Mouse (Mus musculus) erythroblast, embryonic 14.5 days (primary cell): ENCODE results near the gene Arhgdib. TPM values are rescaled to one million over a fixed set of nuclear protein-coding genes. Genes with fewer than 3 reads are reported as not detected.

Experiments
- H3K27me3 ChIP-seq: 2 replicates; pipeline ENCODE4 v1.6.1; 2012; ENCODE audit warnings: inconsistent platforms; ENCODE audit not compliant: control insufficient read depth
- H3K36me3 ChIP-seq: 2 replicates; pipeline ENCODE4 v1.6.1; 2012; ENCODE audit warnings: mild to moderate bottlenecking, inconsistent platforms; ENCODE audit not compliant: control insufficient read depth
- H3K4me1 ChIP-seq: 2 replicates; pipeline ENCODE4 v1.6.1; 2012; ENCODE audit warnings: inconsistent platforms; ENCODE audit not compliant: control insufficient read depth
- H3K4me3 ChIP-seq: replicated peaks from 2 replicates; pipeline ENCODE3; 2012; ENCODE audit warnings: moderate library complexity, mild to moderate bottlenecking, inconsistent platforms
- H3K9me3 ChIP-seq: 2 replicates; pipeline ENCODE4 v1.6.1; 2012; ENCODE audit warnings: low read length, inconsistent platforms, mixed read lengths; ENCODE audit not compliant: control insufficient read depth
- GATA1 ChIP-seq: IDR thresholded peaks from 2 replicates; pipeline ENCODE4 v1.6.1; 2012; ENCODE audit warnings: low read length, inconsistent platforms, mixed read lengths
- TAL1 ChIP-seq: IDR thresholded peaks from 3 replicates; pipeline ENCODE4 v1.6.1; 2012; ENCODE audit warnings: low read length, inconsistent platforms, mixed read lengths
- polyA plus RNA-seq: library from polyadenylated mRNA; stranded (reverse); fragments of >175 nt; gene quantifications from 2 replicates; pipeline ENCODE4 v1.2.3, GENCODE M21; 2012

The Arhgdib gene
- polyA plus RNA-seq, 1 experiment = 0.49 TPM

DNA sequence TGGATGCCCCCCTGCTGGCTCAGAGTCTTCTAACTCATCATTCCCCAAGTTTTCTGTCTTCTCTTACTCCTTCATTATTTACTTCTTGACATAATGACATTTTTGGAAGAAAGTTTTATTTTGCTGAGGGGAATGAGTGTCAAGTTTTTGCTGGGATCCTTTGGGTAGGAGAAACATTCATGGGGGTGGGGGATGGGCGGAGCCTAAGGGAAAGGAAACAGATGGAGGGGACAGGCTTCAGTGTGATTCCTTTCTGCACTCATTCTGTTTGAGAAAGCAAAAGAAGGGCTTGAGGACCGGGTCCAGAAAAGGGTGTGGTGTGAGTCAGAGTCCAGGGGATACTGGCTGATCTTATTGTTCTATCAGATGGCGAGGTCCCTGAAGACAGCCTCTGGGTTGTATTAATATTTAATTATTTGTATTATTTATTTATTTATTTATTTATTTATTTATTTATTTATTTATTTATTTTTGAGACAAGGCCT, 58.2 kb downstream of the Arhgdib start:
- H3K4me3 ChIP-seq = no peak overlapping the region
- TF ChIP-seq TAL1 (no peak), GATA1 (no peak)
- H3K36me3 ChIP-seq = no peaks in the 10 kb centered on the region
- H3K4me1 ChIP-seq = no peaks in the 10 kb centered on the region
- no peaks in the 10 kb centered on the region for H3K9me3 ChIP-seq
- H3K27me3 ChIP-seq = no peaks in the 10 kb centered on the region

DNA sequence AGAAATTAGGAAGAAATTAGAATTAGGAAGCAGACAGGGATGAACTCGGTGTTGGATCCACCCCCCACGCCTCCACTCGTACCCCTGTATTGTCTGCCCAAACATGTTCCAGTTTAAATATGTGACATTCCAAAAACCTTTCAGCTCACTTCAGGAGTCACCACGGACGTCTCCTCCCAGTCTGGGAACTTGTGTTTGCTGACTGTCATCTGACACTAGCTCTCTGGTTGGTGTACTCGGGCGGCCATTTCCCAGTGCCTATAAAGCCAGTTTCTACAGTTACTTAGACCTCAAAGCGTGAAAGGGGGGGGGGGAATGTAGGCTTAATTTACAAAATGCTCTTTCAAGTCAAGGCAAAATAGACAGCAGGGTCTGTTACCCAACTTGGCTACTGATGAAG, 60.0 kb downstream of the Arhgdib start:
- Histone ChIP-seq H3K4me3 (no peak overlapping the region), H3K36me3 (no peaks in the 10 kb centered on the region), H3K4me1 (no peaks in the 10 kb centered on the region), H3K27me3 (no peaks in the 10 kb centered on the region), H3K9me3 (no peaks in the 10 kb centered on the region)
- TF ChIP-seq GATA1 = no peak
- no peak for TF ChIP-seq TAL1

DNA sequence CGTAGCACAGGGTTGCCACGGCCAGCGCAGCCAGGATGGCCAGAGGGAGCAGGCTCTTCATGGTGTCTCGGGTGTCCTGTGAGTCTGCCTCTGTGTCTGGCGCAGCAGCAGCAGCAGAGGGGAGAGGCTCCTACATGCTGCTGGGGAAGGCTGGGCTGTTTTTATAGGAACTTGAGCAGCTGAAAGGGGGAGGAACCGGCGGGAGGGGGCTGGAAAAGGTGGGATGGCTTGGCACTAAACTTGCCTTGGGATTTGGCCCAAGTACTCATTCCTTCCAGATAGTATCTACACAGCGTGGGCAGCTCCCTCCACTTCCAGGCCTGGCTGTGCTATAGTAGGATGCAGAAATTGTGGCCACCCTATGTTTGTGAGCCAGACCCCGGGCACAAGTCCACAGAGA, 66.0 kb downstream of the Arhgdib start, which contains the start of gene Mgp:
TSS of gene Mgp (minus strand) at position 154 of the 400 bp plus-strand sequence.
- no peaks in the 10 kb centered on the region for H3K9me3 ChIP-seq
- no peak for TF ChIP-seq GATA1
- no peak for TF ChIP-seq TAL1
- H3K36me3 ChIP-seq = no peaks in the 10 kb centered on the region
- no peak within 1 kb of the TSS for H3K4me3 ChIP-seq
- no peaks in the 10 kb centered on the region for H3K4me1 ChIP-seq
- H3K27me3 ChIP-seq = no peaks in the 10 kb centered on the region

DNA sequence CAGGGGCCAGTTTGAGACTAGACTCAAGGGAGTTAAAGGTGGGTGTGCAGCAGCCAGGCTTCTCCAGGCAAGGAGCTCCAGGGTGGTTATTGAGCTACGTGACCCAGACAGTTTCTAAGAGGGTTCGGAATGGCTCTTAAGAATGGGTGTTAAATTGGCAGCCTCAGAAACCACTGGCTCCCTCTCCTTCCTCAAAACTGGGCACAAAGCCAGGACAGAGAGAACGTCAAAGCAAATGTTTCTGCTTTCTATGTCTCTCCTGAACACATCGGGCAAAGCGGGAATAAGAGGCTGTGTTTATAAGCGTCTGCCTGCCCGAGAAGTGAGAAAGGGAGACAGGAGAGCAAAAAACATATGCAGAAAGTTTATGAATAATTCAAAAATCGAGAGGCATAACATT, 67.1 kb downstream of the Arhgdib start:
- Histone ChIP-seq H3K4me1 (no peaks in the 10 kb centered on the region), H3K4me3 (no peak overlapping the region), H3K36me3 (no peaks in the 10 kb centered on the region), H3K27me3 (no peaks in the 10 kb centered on the region), H3K9me3 (no peaks in the 10 kb centered on the region)
- TF ChIP-seq GATA1 (no peak), TAL1 (no peak)

Other genes with a start within 250 kb of the Arhgdib start
- not detected in 2 replicates for gene Gucy2c, start 160.1 kb downstream of the Arhgdib start, polyA plus RNA-seq
- 1.7 and 2.6 TPM in 2 replicates for gene Hist4h4, start 137.5 kb downstream of the Arhgdib start, polyA plus RNA-seq
- gene H2afj, start 133.7 kb downstream of the Arhgdib start, polyA plus RNA-seq = 137 and 209 TPM in 2 replicates
- gene BC049715, start 114.3 kb downstream of the Arhgdib start, polyA plus RNA-seq = 0.59 and 1.4 TPM in 2 replicates
- 28.6 and 29.6 TPM in 2 replicates for gene Wbp11, start 113.7 kb downstream of the Arhgdib start, polyA plus RNA-seq
- gene Smco3, start 106.4 kb downstream of the Arhgdib start, polyA plus RNA-seq = not detected in 2 replicates
- 2.1 and 2.2 TPM in 2 replicates for gene Art4, start 84.2 kb downstream of the Arhgdib start, polyA plus RNA-seq
- gene Mgp, start 66.1 kb downstream of the Arhgdib start, polyA plus RNA-seq = not detected in 2 replicates
- gene Erp27, start 19.7 kb downstream of the Arhgdib start, polyA plus RNA-seq = not detected in 2 replicates
- not detected in 2 replicates for gene Pde6h, start 18.1 kb downstream of the Arhgdib start, polyA plus RNA-seq
- gene Rerg, start 228.6 kb upstream of the Arhgdib start, polyA plus RNA-seq = not detected in 2 replicates